Mouse (Mus musculus): ENCODE measurements at regions not wholly inside any gene's neighbourhood (a gene's known extent, or its start where the extent isn't known, plus 50 kb on each side); places are given as distances from the start of the nearest gene placed in this dataset.

DNA sequence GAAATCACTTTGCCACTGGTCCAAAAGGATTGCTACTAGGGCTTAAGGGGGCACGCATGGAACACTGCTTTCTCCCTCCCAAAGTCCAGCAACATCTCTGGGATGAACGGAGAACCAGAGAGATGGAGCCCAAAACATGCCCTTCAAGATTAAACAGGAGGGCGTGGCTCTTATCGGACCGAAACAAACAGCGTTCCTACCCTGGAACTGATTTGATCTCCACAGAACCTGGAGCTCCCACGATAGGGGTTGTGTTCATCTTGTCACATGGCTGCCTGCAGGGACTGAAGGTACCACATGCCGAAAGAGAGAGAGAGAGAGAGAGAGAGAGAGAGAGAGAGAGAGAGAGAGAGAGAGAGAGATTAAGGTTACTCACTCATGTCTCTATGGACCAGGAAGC is 120.7 kb downstream of the Gm4791 start:
- H3K27me3 ChIP-seq (ENCODE audit: control insufficient read depth, insufficient read depth, low read length) = no peaks in the 10 kb centered on the region
- no peak overlapping the region for H3K9ac ChIP-seq (ENCODE audit: low read length)
- no peaks in the 10 kb centered on the region for H3K9me3 ChIP-seq (ENCODE audit: control insufficient read depth, low read length)
- H3K4me1 ChIP-seq (ENCODE audit: control insufficient read depth, insufficient read depth, low read length) = no peaks in the 10 kb centered on the region
- ATAC-seq (ENCODE audit: low FRiP score) (no peak), DNase-seq (ENCODE audit: low spot score, missing footprints) (peak; percentile 44)
- H3K36me3 ChIP-seq (ENCODE audit: control insufficient read depth, insufficient read depth, low read length) = no peaks in the 10 kb centered on the region
- H3K4me2 ChIP-seq = no peak overlapping the region
- 76% methylated on average over 8 of the region's 8 CpGs for WGBS
- no peak overlapping the region for H3K27ac ChIP-seq (ENCODE audit: low read depth, low read length)
- no peak overlapping the region for H3K4me3 ChIP-seq (ENCODE audit: low read depth, low read length)

GRCm38 (mm10) chr9:47123113-47123512 is 124.6 kb downstream of the Gm4791 start:
- Histone ChIP-seq H3K9me3 (ENCODE audit: control insufficient read depth, low read length) (no peaks in the 10 kb centered on the region), H3K27ac (ENCODE audit: low read depth, low read length) (no peak overlapping the region), H3K9ac (ENCODE audit: low read length) (no peak overlapping the region), H3K36me3 (ENCODE audit: control insufficient read depth, insufficient read depth, low read length) (no peaks in the 10 kb centered on the region), H3K27me3 (ENCODE audit: control insufficient read depth, insufficient read depth, low read length) (no peaks in the 10 kb centered on the region), H3K4me2 (no peak overlapping the region), H3K4me3 (ENCODE audit: low read depth, low read length) (no peak overlapping the region), H3K4me1 (ENCODE audit: control insufficient read depth, insufficient read depth, low read length) (no peaks in the 10 kb centered on the region)
- DNase-seq (ENCODE audit: low spot score, missing footprints) (no peak), ATAC-seq (ENCODE audit: low FRiP score) (no peak)
- WGBS = 76% methylated on average over 2 of the region's 2 CpGs

DNA sequence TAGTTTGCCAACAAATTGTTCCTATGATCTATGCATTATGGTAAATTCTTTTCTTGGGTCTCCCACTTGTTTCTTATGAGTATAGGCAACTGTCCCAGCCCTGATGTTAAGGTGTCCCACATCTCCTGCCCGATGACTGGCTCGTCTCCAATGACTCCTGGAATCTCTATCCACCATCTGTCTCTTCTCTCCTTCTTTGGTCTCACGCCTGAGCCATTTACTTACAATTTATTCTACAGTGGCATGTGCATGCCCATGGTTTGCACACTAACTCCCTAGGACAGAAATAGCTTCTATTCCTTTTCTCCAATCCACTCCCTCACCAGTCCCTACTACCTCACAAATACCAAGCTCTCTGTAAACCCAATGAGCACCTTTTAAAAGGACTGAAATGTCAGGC is 127.0 kb downstream of the Gm4791 start:
- no peaks in the 10 kb centered on the region for H3K9me3 ChIP-seq (ENCODE audit: control insufficient read depth, low read length)
- DNase-seq (ENCODE audit: low spot score, missing footprints) (no peak), ATAC-seq (ENCODE audit: low FRiP score) (no peak)
- H3K4me2 ChIP-seq = no peak overlapping the region
- H3K27me3 ChIP-seq (ENCODE audit: control insufficient read depth, insufficient read depth, low read length) = no peaks in the 10 kb centered on the region
- H3K36me3 ChIP-seq (ENCODE audit: control insufficient read depth, insufficient read depth, low read length) = no peaks in the 10 kb centered on the region
- H3K4me3 ChIP-seq (ENCODE audit: low read depth, low read length) = no peak overlapping the region
- H3K27ac ChIP-seq (ENCODE audit: low read depth, low read length) = no peak overlapping the region
- H3K9ac ChIP-seq (ENCODE audit: low read length) = no peak overlapping the region
- 94% methylated on average over 3 of the region's 3 CpGs for WGBS
- H3K4me1 ChIP-seq (ENCODE audit: control insufficient read depth, insufficient read depth, low read length) = no peaks in the 10 kb centered on the region

DNA sequence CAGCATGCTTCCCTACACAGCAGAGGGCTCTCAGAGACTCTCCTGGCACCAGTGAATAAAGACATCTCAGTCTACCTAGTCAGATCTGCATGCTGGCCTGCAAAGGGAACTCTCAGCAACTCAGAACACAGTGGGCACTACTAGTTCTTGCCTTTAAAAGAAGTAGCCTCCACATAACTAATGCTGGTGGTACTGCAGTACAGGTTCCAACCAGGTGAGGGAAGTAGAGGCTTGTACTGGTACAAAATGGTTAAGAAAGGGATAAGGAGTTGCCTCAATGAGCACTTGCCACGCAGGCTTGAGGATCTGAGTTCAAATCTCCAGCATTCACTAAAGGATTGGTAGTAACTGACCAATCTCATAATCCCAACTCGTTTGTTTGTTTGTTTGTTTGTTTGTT is 127.7 kb downstream of the Gm4791 start:
- Histone ChIP-seq H3K27ac (ENCODE audit: low read depth, low read length) (no peak overlapping the region), H3K27me3 (ENCODE audit: control insufficient read depth, insufficient read depth, low read length) (no peaks in the 10 kb centered on the region), H3K4me2 (no peak overlapping the region), H3K4me3 (ENCODE audit: low read depth, low read length) (no peak overlapping the region), H3K4me1 (ENCODE audit: control insufficient read depth, insufficient read depth, low read length) (no peaks in the 10 kb centered on the region), H3K36me3 (ENCODE audit: control insufficient read depth, insufficient read depth, low read length) (no peaks in the 10 kb centered on the region), H3K9ac (ENCODE audit: low read length) (no peak overlapping the region), H3K9me3 (ENCODE audit: control insufficient read depth, low read length) (no peaks in the 10 kb centered on the region)
- WGBS = 68% methylated on average over 2 of the region's 2 CpGs
- peak; percentile 80 for DNase-seq (ENCODE audit: low spot score, missing footprints)
- no peak for ATAC-seq (ENCODE audit: low FRiP score)

DNA sequence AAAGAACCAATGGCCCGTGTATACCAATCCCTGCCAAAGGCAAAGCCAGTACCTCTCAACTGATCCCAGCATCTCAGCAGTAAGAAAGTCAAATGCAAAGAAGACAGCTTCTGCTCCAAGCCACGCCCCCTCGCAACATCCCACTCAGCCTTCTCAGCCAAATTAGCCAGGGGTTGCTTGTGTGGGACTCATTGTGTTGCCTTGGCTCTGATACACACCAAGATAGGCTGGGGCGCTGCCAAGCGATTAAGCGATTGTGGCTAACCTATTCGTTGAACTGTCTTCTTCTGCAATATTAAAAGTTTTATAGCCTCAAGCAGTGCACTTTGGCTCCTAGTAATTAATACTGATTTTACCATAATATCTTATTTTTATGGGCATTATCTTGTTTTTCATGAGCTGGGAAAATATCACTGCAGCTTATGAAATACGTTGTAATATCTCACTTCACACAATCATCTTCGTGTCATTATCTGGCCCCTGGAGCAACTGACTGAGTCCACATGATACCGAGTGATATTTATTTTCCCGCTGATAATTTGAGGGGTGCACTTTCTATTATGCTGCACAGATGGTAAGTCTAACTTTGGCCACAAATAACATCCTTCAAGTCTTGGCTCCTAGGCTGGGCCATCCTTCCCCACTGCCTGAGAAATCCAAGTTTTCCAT is 129.3 kb downstream of the Gm4791 start:
- DNase-seq (ENCODE audit: low spot score, missing footprints) (peak; percentile 26), ATAC-seq (ENCODE audit: low FRiP score) (no peak)
- H3K36me3 ChIP-seq (ENCODE audit: control insufficient read depth, insufficient read depth, low read length) = no peaks in the 10 kb centered on the region
- H3K9me3 ChIP-seq (ENCODE audit: control insufficient read depth, low read length) = no peaks in the 10 kb centered on the region
- no peak overlapping the region for H3K4me2 ChIP-seq
- no peak overlapping the region for H3K9ac ChIP-seq (ENCODE audit: low read length)
- H3K27ac ChIP-seq (ENCODE audit: low read depth, low read length) = no peak overlapping the region
- H3K27me3 ChIP-seq (ENCODE audit: control insufficient read depth, insufficient read depth, low read length) = no peaks in the 10 kb centered on the region
- WGBS = 93% methylated on average over 11 of the region's 11 CpGs
- no peaks in the 10 kb centered on the region for H3K4me1 ChIP-seq (ENCODE audit: control insufficient read depth, insufficient read depth, low read length)
- no peak overlapping the region for H3K4me3 ChIP-seq (ENCODE audit: low read depth, low read length)

DNA sequence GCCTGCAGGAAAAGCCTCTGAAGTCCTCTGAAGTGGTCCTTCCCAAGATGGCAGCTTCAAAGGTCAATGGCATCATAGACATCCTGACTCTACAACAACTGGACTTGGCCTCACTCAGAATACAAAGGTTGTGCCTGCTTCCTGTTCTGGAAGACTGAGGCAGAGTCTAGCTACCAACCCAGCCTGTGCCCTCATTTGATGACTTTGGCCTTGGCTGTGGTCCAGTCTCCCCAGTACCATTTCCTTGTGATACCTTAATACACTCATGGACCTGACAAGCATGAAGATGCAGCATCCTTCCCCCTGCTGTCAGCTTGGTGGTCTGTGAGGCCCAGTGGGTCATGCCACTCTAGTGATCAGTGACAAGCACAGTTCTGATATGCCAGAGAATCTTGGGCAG is 130.6 kb downstream of the Gm4791 start:
- DNase-seq (ENCODE audit: low spot score, missing footprints) (peak; percentile 61), ATAC-seq (ENCODE audit: low FRiP score) (no peak)
- no peak overlapping the region for H3K4me2 ChIP-seq
- no peak overlapping the region for H3K9ac ChIP-seq (ENCODE audit: low read length)
- no peak overlapping the region for H3K4me3 ChIP-seq (ENCODE audit: low read depth, low read length)
- H3K27ac ChIP-seq (ENCODE audit: low read depth, low read length) = no peak overlapping the region
- no peaks in the 10 kb centered on the region for H3K27me3 ChIP-seq (ENCODE audit: control insufficient read depth, insufficient read depth, low read length)
- H3K9me3 ChIP-seq (ENCODE audit: control insufficient read depth, low read length) = no peaks in the 10 kb centered on the region
- no peaks in the 10 kb centered on the region for H3K36me3 ChIP-seq (ENCODE audit: control insufficient read depth, insufficient read depth, low read length)
- no peaks in the 10 kb centered on the region for H3K4me1 ChIP-seq (ENCODE audit: control insufficient read depth, insufficient read depth, low read length)

GRCm38 (mm10) chr9:47133454-47133853 is 134.9 kb downstream of the Gm4791 start:
- Histone ChIP-seq H3K4me2 (no peak overlapping the region), H3K4me3 (ENCODE audit: low read depth, low read length) (no peak overlapping the region), H3K27ac (ENCODE audit: low read depth, low read length) (no peak overlapping the region), H3K9ac (ENCODE audit: low read length) (no peak overlapping the region), H3K4me1 (ENCODE audit: control insufficient read depth, insufficient read depth, low read length) (no peaks in the 10 kb centered on the region), H3K27me3 (ENCODE audit: control insufficient read depth, insufficient read depth, low read length) (no peaks in the 10 kb centered on the region), H3K36me3 (ENCODE audit: control insufficient read depth, insufficient read depth, low read length) (no peaks in the 10 kb centered on the region), H3K9me3 (ENCODE audit: control insufficient read depth, low read length) (no peaks in the 10 kb centered on the region)
- no peak for ATAC-seq (ENCODE audit: low FRiP score)
- DNase-seq (ENCODE audit: low spot score, missing footprints) = no peak
- WGBS = 81% methylated on average over 5 of the region's 5 CpGs

- Histone ChIP-seq H3K27ac (ENCODE audit: low read depth, low read length) (no peak overlapping the region), H3K9ac (ENCODE audit: low read length) (no peak overlapping the region), H3K4me1 (ENCODE audit: control insufficient read depth, insufficient read depth, low read length) (no peaks in the 10 kb centered on the region), H3K4me2 (no peak overlapping the region), H3K9me3 (ENCODE audit: control insufficient read depth, low read length) (no peaks in the 10 kb centered on the region), H3K36me3 (ENCODE audit: control insufficient read depth, insufficient read depth, low read length) (no peaks in the 10 kb centered on the region), H3K4me3 (ENCODE audit: low read depth, low read length) (no peak overlapping the region), H3K27me3 (ENCODE audit: control insufficient read depth, insufficient read depth, low read length) (no peaks in the 10 kb centered on the region)
- WGBS = 72% methylated on average over 8 of the region's 8 CpGs
- ATAC-seq (ENCODE audit: low FRiP score) (no peak), DNase-seq (ENCODE audit: low spot score, missing footprints) (no peak)
Observed at GRCm38 (mm10) chr9:47133873-47134272, 135.3 kb downstream of the Gm4791 start.

DNA sequence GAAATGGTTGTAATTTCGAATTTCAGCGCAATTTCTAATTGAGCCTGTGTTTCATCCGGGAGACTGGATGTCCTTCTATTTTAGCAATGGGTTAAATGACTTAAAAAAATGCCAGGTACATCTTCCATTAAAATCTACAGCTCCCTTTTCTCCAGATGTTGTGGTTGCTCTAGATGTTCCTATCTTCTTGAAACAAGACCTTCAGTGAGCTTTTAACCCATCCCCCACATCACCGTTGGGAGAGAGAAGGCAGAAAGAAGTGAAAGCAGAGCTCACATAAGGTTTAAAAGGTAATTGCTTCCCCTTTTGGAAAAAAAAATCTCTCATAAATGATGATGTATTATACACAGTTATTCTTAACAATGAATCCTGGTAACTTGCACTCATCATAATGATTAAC is 135.9 kb downstream of the Gm4791 start:
- no peaks in the 10 kb centered on the region for H3K4me1 ChIP-seq (ENCODE audit: control insufficient read depth, insufficient read depth, low read length)
- no peak overlapping the region for H3K27ac ChIP-seq (ENCODE audit: low read depth, low read length)
- no peak overlapping the region for H3K9ac ChIP-seq (ENCODE audit: low read length)
- H3K4me2 ChIP-seq = no peak overlapping the region
- WGBS = 84% methylated on average over 4 of the region's 4 CpGs
- H3K27me3 ChIP-seq (ENCODE audit: control insufficient read depth, insufficient read depth, low read length) = no peaks in the 10 kb centered on the region
- H3K4me3 ChIP-seq (ENCODE audit: low read depth, low read length) = no peak overlapping the region
- H3K36me3 ChIP-seq (ENCODE audit: control insufficient read depth, insufficient read depth, low read length) = no peaks in the 10 kb centered on the region
- no peaks in the 10 kb centered on the region for H3K9me3 ChIP-seq (ENCODE audit: control insufficient read depth, low read length)
- ATAC-seq (ENCODE audit: low FRiP score) (no peak), DNase-seq (ENCODE audit: low spot score, missing footprints) (no peak)

- no peak overlapping the region for H3K27ac ChIP-seq (ENCODE audit: low read depth, low read length)
- no peak overlapping the region for H3K4me3 ChIP-seq (ENCODE audit: low read depth, low read length)
- H3K36me3 ChIP-seq (ENCODE audit: control insufficient read depth, insufficient read depth, low read length) = no peaks in the 10 kb centered on the region
- no peaks in the 10 kb centered on the region for H3K27me3 ChIP-seq (ENCODE audit: control insufficient read depth, insufficient read depth, low read length)
- H3K9ac ChIP-seq (ENCODE audit: low read length) = no peak overlapping the region
- ATAC-seq (ENCODE audit: low FRiP score) (no peak), DNase-seq (ENCODE audit: low spot score, missing footprints) (no peak)
- no peaks in the 10 kb centered on the region for H3K4me1 ChIP-seq (ENCODE audit: control insufficient read depth, insufficient read depth, low read length)
- 94% methylated on average over 5 of the region's 5 CpGs for WGBS
- no peak overlapping the region for H3K4me2 ChIP-seq
- no peaks in the 10 kb centered on the region for H3K9me3 ChIP-seq (ENCODE audit: control insufficient read depth, low read length)
Observed at GRCm38 (mm10) chr9:47136641-47137040, 138.1 kb downstream of the Gm4791 start.

Data from midbrain, embryonic 11.5 days (tissue).